Mouse (Mus musculus) forebrain, embryonic 13.5 days (tissue): ENCODE measurements at regions not wholly inside any gene's neighbourhood (a gene's known extent, or its start where the extent isn't known, plus 50 kb on each side); places are given as distances from the start of the nearest gene placed in this dataset.

ENCODE experiments used
- ATAC-seq: fragments of 200-750 bp; cut with Nextera tagmentation; 2 replicates; pipeline ENCODE4 v1.8.0; 2017
- H3K27ac ChIP-seq: fragments of 300-500 bp; sonication (generic); 2 replicates; pipeline ENCODE4 v1.5.1; 2015; ENCODE audit warnings: inconsistent platforms, mild to moderate bottlenecking, moderate library complexity
- H3K27me3 ChIP-seq: fragments of 300-500 bp; sonication (generic); 2 replicates; pipeline ENCODE4 v1.6.1; 2015; ENCODE audit warnings: mild to moderate bottlenecking, inconsistent platforms
- H3K36me3 ChIP-seq: fragments of 300-500 bp; sonication (generic); 2 replicates; pipeline ENCODE4 v1.6.1; 2015; ENCODE audit warnings: mild to moderate bottlenecking, inconsistent platforms; ENCODE audit not compliant: poor library complexity, severe bottlenecking
- H3K4me1 ChIP-seq: fragments of 300-500 bp; sonication (generic); 2 replicates; pipeline ENCODE4 v1.6.1; 2015; ENCODE audit warnings: inconsistent platforms
- H3K4me2 ChIP-seq: fragments of 300-500 bp; sonication (generic); 2 replicates; pipeline ENCODE4 v1.6.1; 2015; ENCODE audit warnings: inconsistent platforms, mild to moderate bottlenecking, moderate library complexity
- H3K4me3 ChIP-seq: fragments of 300-500 bp; sonication (generic); 2 replicates; pipeline ENCODE4 v1.5.1; 2015; ENCODE audit warnings: mild to moderate bottlenecking, inconsistent platforms
- H3K9ac ChIP-seq: fragments of 300-500 bp; sonication (generic); 2 replicates; pipeline ENCODE4 v1.6.1; 2015; ENCODE audit warnings: mild to moderate bottlenecking, inconsistent platforms
- H3K9me3 ChIP-seq: fragments of 300-500 bp; sonication (generic); replicated peaks from 2 replicates; pipeline ENCODE4 v1.6.1; 2016; ENCODE audit warnings: inconsistent platforms
- WGBS: fragments of 180-500 bp; shearing (Covaris S2); methylation state at CpG from one replicate; pipeline ENCODE4 v1.1.7; 2015; 5-methylcytosine and 5-hydroxymethylcytosine counted together

- H3K4me2 ChIP-seq, result no peak overlapping the region
- WGBS, result 28% methylated on average over 1 of the region's 1 CpGs
- H3K4me3 ChIP-seq, result no peak overlapping the region
- peaks cover 9% of the 10 kb centered on the region; the same call in 1 of the 2 replicates for H3K4me1 ChIP-seq
- H3K27me3 ChIP-seq, result no peaks in the 10 kb centered on the region
- no peak overlapping the region for H3K9ac ChIP-seq
- no peak overlapping the region for H3K27ac ChIP-seq
- no peaks in the 10 kb centered on the region for H3K9me3 ChIP-seq
- no peaks in the 10 kb centered on the region for H3K36me3 ChIP-seq
- ATAC-seq, result no peak
Observed at GRCm38 (mm10) chr11:20882756-20883155, 51.9 kb upstream of the Lgalsl start.

GRCm38 (mm10) chr11:20883907-20884306, 53.1 kb upstream of the Lgalsl start:
- Histone ChIP-seq H3K4me3 (no peak overlapping the region), H3K27me3 (no peaks in the 10 kb centered on the region), H3K9ac (no peak overlapping the region), H3K9me3 (no peaks in the 10 kb centered on the region), H3K36me3 (no peaks in the 10 kb centered on the region), H3K4me1 (peaks cover 9% of the 10 kb centered on the region; the same call in 1 of the 2 replicates), H3K4me2 (no peak overlapping the region), H3K27ac (no peak overlapping the region)
- no peak for ATAC-seq
- WGBS, result 82% methylated on average over 2 of the region's 2 CpGs

- H3K4me2 ChIP-seq, result no peak overlapping the region
- H3K4me3 ChIP-seq, result no peak overlapping the region
- no peak overlapping the region for H3K9ac ChIP-seq
- no peaks in the 10 kb centered on the region for H3K36me3 ChIP-seq
- no peaks in the 10 kb centered on the region for H3K27me3 ChIP-seq
- no peaks in the 10 kb centered on the region for H3K9me3 ChIP-seq
- no peak for ATAC-seq
- peaks cover 5% of the 10 kb centered on the region; the same call in 1 of the 2 replicates for H3K4me1 ChIP-seq
- no peak overlapping the region for H3K27ac ChIP-seq
- WGBS, result 87% methylated on average over 2 of the region's 2 CpGs
Observed at GRCm38 (mm10) chr11:20887044-20887443, 56.2 kb upstream of the Lgalsl start.

- H3K4me3 ChIP-seq, result no peak overlapping the region
- no peaks in the 10 kb centered on the region for H3K4me1 ChIP-seq
- WGBS, result 76% methylated on average over 3 of the region's 3 CpGs
- ATAC-seq, result no peak
- no peaks in the 10 kb centered on the region for H3K27me3 ChIP-seq
- H3K9ac ChIP-seq, result no peak overlapping the region
- H3K36me3 ChIP-seq, result no peaks in the 10 kb centered on the region
- H3K27ac ChIP-seq, result no peak overlapping the region
- H3K9me3 ChIP-seq, result no peaks in the 10 kb centered on the region
- H3K4me2 ChIP-seq, result no peak overlapping the region
Observed at GRCm38 (mm10) chr11:20890479-20890878, 59.6 kb upstream of the Lgalsl start.

GRCm38 (mm10) chr11:20891711-20892110, 60.9 kb upstream of the Lgalsl start:
- H3K36me3 ChIP-seq, result no peaks in the 10 kb centered on the region
- ATAC-seq, result no peak
- no peaks in the 10 kb centered on the region for H3K27me3 ChIP-seq
- no peak overlapping the region for H3K27ac ChIP-seq
- H3K4me1 ChIP-seq, result 0 out of 2 replicates have a peak, but pooled peaks cover 5% of the 10 kb centered on the region
- H3K9me3 ChIP-seq, result no peaks in the 10 kb centered on the region
- no peak overlapping the region for H3K4me2 ChIP-seq
- WGBS, result 82% methylated on average over 10 of the region's 10 CpGs
- H3K4me3 ChIP-seq, result no peak overlapping the region
- H3K9ac ChIP-seq, result no peak overlapping the region

GRCm38 (mm10) chr11:20896277-20897123, 65.6 kb upstream of the Lgalsl start:
- H3K27me3 ChIP-seq, result no peaks in the 10 kb centered on the region
- H3K36me3 ChIP-seq, result no peaks in the 10 kb centered on the region
- no peak overlapping the region for H3K4me3 ChIP-seq
- no peak overlapping the region for H3K9ac ChIP-seq
- no peak overlapping the region for H3K4me2 ChIP-seq
- H3K9me3 ChIP-seq, result no peaks in the 10 kb centered on the region
- WGBS, result 74% methylated on average over 11 of the region's 11 CpGs
- H3K4me1 ChIP-seq, result 0 out of 2 replicates have a peak, but pooled peaks cover 5% of the 10 kb centered on the region
- no peak for ATAC-seq
- H3K27ac ChIP-seq, result no peak overlapping the region

GRCm38 (mm10) chr11:20897468-20897867, 66.6 kb upstream of the Lgalsl start:
- H3K27me3 ChIP-seq, result no peaks in the 10 kb centered on the region
- no peak overlapping the region for H3K4me2 ChIP-seq
- no peaks in the 10 kb centered on the region for H3K36me3 ChIP-seq
- WGBS, result 91% methylated on average over 7 of the region's 7 CpGs
- H3K27ac ChIP-seq, result no peak overlapping the region
- H3K4me1 ChIP-seq, result 0 out of 2 replicates have a peak, but pooled peaks cover 5% of the 10 kb centered on the region
- ATAC-seq, result no peak
- H3K4me3 ChIP-seq, result no peak overlapping the region
- no peak overlapping the region for H3K9ac ChIP-seq
- H3K9me3 ChIP-seq, result no peaks in the 10 kb centered on the region

GRCm38 (mm10) chr11:20898558-20898957, 67.7 kb upstream of the Lgalsl start:
- 80% methylated on average over 4 of the region's 4 CpGs for WGBS
- no peak for ATAC-seq

GRCm38 (mm10) chr11:20899766-20900165, 68.9 kb upstream of the Lgalsl start:
- 94% methylated on average over 6 of the region's 6 CpGs for WGBS
- 0 out of 2 replicates have a peak, but pooled peaks cover 5% of the 10 kb centered on the region for H3K4me1 ChIP-seq
- ATAC-seq, result no peak

More at GRCm38 (mm10) chr11:20898558-20898957, 67.7 kb upstream of the Lgalsl start:
- H3K4me2 ChIP-seq, result no peak overlapping the region
- H3K4me3 ChIP-seq, result no peak overlapping the region
- H3K4me1 ChIP-seq, result 0 out of 2 replicates have a peak, but pooled peaks cover 5% of the 10 kb centered on the region
- no peak overlapping the region for H3K9ac ChIP-seq
- no peaks in the 10 kb centered on the region for H3K27me3 ChIP-seq
- H3K36me3 ChIP-seq, result no peaks in the 10 kb centered on the region
- no peaks in the 10 kb centered on the region for H3K9me3 ChIP-seq
- no peak overlapping the region for H3K27ac ChIP-seq

GRCm38 (mm10) chr11:20902001-20902400, 71.1 kb upstream of the Lgalsl start:
- Histone ChIP-seq H3K4me1 (no peaks in the 10 kb centered on the region), H3K27me3 (no peaks in the 10 kb centered on the region), H3K27ac (no peak overlapping the region), H3K4me2 (no peak overlapping the region), H3K9ac (no peak overlapping the region), H3K4me3 (no peak overlapping the region), H3K9me3 (no peaks in the 10 kb centered on the region), H3K36me3 (no peaks in the 10 kb centered on the region)
- WGBS, result 72% methylated on average over 2 of the region's 2 CpGs
- ATAC-seq, result no peak

More at GRCm38 (mm10) chr11:20899766-20900165, 68.9 kb upstream of the Lgalsl start:
- Histone ChIP-seq H3K27me3 (no peaks in the 10 kb centered on the region), H3K4me2 (no peak overlapping the region), H3K4me3 (no peak overlapping the region), H3K36me3 (no peaks in the 10 kb centered on the region), H3K9me3 (no peaks in the 10 kb centered on the region), H3K9ac (no peak overlapping the region), H3K27ac (no peak overlapping the region)

- H3K4me3 ChIP-seq, result no peak overlapping the region
- H3K9me3 ChIP-seq, result no peaks in the 10 kb centered on the region
- H3K4me1 ChIP-seq, result no peaks in the 10 kb centered on the region
- no peaks in the 10 kb centered on the region for H3K36me3 ChIP-seq
- H3K27ac ChIP-seq, result no peak overlapping the region
- whole genome bisulfite sequencing, result 77% methylated on average over 8 of the region's 8 CpGs
- H3K27me3 ChIP-seq, result no peaks in the 10 kb centered on the region
- ATAC-seq, result no peak
- no peak overlapping the region for H3K9ac ChIP-seq
- H3K4me2 ChIP-seq, result no peak overlapping the region
Observed at GRCm38 (mm10) chr11:20902910-20903309, 72.1 kb upstream of the Lgalsl start.

- no peak for ATAC-seq
Observed at GRCm38 (mm10) chr11:20907996-20908395, 77.1 kb upstream of the Lgalsl start.

More at GRCm38 (mm10) chr11:20907996-20908395, 77.1 kb upstream of the Lgalsl start:
- Histone ChIP-seq H3K9ac (no peak overlapping the region), H3K4me2 (no peak overlapping the region), H3K4me3 (no peak overlapping the region), H3K4me1 (no peaks in the 10 kb centered on the region), H3K36me3 (no peaks in the 10 kb centered on the region), H3K9me3 (no peaks in the 10 kb centered on the region), H3K27me3 (no peaks in the 10 kb centered on the region), H3K27ac (no peak overlapping the region)
- 77% methylated on average over 3 of the region's 3 CpGs for WGBS
